Mouse (Mus musculus): ENCODE measurements around the gene Fzd4.
A peak's percentile ranks its signal among the peaks of the same experiment; 100 is the strongest.

Gene Fzd4

DNA sequence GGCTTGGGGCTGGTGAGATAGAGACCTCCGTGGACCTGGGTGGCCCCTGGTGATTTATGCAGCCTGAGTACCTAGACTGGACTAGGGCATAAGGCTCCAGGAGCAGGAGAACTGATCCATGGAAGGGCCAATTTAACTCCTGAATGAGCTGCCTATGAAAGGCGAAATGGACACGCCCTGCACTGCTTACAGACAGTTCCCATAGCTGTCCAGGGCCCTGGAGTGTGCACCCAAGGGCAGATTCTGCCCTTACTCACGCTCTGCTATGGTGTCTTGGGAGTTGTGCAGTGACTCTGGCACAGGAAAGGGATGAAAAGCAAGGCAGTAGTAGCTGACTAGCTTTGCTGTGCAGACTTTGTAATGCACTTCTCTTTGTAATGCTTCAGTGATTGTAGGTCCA, 6.1 kb downstream of the Fzd4 start:
- no peak for DNase-seq (ENCODE audit: low read depth, low spot score)
- H3K27me3 ChIP-seq (ENCODE audit: control insufficient read depth, insufficient read depth, low read length, poor library complexity, severe bottlenecking) = no peaks in the 10 kb centered on the region
- no peaks in the 10 kb centered on the region for H3K36me3 ChIP-seq (ENCODE audit: control insufficient read depth, insufficient read depth, low read length, poor library complexity, severe bottlenecking)

DNA sequence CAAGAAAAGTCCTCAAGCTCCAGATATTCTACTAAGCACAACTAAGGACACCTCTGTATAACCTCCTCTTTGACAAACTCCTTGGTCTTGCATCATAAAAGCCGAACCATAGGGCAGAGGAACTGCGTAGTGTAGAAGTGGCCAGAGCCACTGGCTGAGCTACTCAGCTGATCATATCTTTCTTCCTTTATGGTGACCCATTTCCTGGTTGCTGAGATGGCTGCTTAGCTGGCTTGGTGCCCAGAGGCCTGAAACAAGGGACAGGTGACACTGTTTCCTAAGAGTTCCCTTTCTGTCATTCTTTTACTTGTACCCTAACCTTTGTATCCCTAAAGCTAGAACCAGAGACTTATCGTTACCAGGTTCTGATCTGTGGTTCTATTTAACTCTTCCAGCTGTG, 7.2 kb downstream of the Fzd4 start:
- Histone ChIP-seq H3K36me3 (ENCODE audit: control insufficient read depth, insufficient read depth, low read length, poor library complexity, severe bottlenecking) (no peaks in the 10 kb centered on the region), H3K27me3 (ENCODE audit: control insufficient read depth, insufficient read depth, low read length, poor library complexity, severe bottlenecking) (no peaks in the 10 kb centered on the region)
- DNase-seq (ENCODE audit: low read depth, low spot score) = no peak

DNA sequence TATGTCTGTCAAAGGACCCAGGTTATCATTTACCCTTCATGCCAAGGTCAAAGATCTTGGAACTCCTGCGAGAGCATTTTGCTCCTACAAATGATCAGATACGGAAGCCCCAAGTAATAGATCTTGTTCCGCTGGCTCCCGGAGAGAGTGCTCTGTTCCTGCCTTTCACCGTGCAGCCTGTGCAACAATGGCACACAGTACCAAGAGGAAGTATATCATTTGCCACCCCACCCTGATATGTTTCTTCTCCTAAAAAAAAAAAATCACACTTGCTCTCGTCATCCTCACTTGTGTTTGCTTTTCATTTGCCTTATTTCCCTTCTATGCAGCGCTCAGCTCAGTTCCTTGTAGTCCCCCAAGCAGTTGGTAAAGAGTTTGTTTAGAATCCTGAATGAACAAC, 7.9 kb downstream of the Fzd4 start:
- H3K36me3 ChIP-seq (ENCODE audit: control insufficient read depth, insufficient read depth, low read length, poor library complexity, severe bottlenecking) = no peaks in the 10 kb centered on the region
- no peak for DNase-seq (ENCODE audit: low read depth, low spot score)
- no peaks in the 10 kb centered on the region for H3K27me3 ChIP-seq (ENCODE audit: control insufficient read depth, insufficient read depth, low read length, poor library complexity, severe bottlenecking)

DNA sequence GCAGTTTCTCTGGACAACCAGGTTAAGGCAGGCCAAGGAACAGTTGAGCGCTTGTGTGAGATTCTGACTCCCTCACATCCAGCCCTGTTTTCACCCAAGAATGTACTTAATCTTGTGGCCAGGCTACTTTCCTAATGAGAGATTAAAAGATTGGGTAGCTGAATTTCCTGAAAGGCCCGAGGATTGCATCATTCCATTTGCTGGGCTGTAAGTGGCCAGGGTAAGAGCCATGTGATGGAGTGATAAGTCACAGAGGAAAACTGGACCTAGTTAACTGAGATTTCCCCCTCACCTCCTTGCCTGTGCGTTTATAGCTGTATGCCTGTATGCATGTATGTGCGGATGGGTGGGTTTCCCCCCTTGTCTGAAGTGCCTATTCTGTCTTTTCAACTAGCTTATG, 11.9 kb downstream of the Fzd4 start:
- Histone ChIP-seq H3K27me3 (ENCODE audit: control insufficient read depth, insufficient read depth, low read length, poor library complexity, severe bottlenecking) (no peaks in the 10 kb centered on the region), H3K36me3 (ENCODE audit: control insufficient read depth, insufficient read depth, low read length, poor library complexity, severe bottlenecking) (no peaks in the 10 kb centered on the region)
- DNase-seq (ENCODE audit: low read depth, low spot score) = no peak

DNA sequence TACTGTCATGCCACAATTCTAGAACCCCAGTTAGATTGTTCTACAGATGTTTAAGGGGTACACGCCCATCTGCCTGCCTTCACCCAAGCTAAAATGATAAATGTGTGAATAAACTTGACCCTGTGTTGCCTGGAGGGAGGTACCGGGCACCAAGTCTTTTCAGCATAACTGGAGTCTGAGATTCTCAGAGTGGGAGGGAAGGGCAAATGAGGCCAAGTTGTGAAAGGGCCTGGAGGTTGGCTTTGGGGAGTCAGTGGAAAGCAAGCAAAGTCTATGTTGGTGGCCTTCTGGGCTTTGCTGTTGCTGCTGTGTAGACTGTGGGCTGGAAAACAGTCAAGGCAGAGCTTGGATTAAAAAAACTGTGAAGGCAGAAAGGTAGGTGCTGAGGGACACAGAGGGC, 13.6 kb downstream of the Fzd4 start:
- no peak for DNase-seq (ENCODE audit: low read depth, low spot score)
- no peaks in the 10 kb centered on the region for H3K27me3 ChIP-seq (ENCODE audit: control insufficient read depth, insufficient read depth, low read length, poor library complexity, severe bottlenecking)

DNA sequence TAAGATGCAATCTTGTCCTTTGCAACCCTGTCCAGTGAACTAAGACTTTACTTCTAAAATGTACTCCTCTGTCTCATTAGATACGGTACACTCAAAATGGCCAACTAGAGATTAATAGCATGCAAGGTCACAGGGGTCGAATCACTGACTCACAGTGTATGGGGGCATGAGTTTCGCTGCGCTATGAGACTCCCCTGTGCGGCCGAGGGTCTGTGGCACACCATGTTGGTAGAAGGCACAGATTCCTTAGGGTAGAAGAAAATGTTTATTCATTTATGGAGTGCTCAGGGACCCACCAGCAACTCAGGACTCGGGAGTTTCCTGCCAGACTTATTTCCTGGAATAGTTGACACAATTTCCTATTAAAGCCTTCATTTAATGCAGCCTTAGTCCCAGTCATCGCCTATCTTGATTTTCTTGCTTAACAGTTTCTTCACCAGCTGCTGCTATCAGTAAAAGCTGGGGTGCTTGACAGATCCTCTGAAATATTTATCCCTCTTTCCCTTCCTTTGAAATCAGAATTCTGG, 14.0 kb downstream of the Fzd4 start:
- no peak for DNase-seq (ENCODE audit: low read depth, low spot score)
- H3K27me3 ChIP-seq (ENCODE audit: control insufficient read depth, insufficient read depth, low read length, poor library complexity, severe bottlenecking) = no peaks in the 10 kb centered on the region
- H3K36me3 ChIP-seq (ENCODE audit: control insufficient read depth, insufficient read depth, low read length, poor library complexity, severe bottlenecking) = no peaks in the 10 kb centered on the region

More for the DNA sequence above, 13.6 kb downstream of the Fzd4 start:
- H3K36me3 ChIP-seq (ENCODE audit: control insufficient read depth, insufficient read depth, low read length, poor library complexity, severe bottlenecking) = no peaks in the 10 kb centered on the region

DNA sequence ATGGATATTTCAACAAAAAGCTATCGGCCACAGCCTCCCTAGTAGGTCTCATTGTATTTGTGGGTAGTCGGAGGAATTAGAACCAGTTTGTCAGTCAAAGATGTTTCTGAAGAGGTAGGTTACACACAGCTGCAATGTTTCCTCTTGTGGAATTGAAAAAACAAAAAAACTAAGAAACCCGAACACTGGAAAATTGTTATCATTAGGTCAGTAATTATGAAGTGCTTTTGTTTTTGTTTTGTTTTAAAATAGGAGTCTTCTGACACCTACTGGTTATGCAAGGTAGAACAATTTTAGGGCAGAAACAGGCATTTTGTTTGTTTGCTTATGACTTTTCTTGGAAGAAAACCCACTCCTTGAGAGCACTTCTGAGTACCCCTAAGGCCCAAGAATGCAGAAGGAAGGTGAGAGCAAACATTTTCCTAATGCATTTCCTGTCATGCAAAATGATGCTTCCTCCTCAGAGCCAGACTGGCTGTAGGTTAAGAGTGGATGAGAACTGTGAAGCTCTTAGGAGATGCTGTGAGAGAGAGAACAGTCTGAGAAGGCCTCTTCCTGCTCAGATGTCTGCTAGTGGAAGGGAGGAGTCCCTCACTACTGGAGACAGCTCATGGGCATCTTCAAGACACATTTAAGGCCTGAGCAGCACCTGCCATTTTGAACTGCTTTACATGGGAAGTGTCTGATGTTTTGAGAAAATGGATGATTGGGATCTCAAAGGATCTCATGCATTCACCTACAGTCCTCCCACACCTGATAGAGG, 14.9 kb downstream of the Fzd4 start:
- peak; percentile 53 for DNase-seq (ENCODE audit: low read depth, low spot score)
- H3K27me3 ChIP-seq (ENCODE audit: control insufficient read depth, insufficient read depth, low read length, poor library complexity, severe bottlenecking) = no peaks in the 10 kb centered on the region

DNA sequence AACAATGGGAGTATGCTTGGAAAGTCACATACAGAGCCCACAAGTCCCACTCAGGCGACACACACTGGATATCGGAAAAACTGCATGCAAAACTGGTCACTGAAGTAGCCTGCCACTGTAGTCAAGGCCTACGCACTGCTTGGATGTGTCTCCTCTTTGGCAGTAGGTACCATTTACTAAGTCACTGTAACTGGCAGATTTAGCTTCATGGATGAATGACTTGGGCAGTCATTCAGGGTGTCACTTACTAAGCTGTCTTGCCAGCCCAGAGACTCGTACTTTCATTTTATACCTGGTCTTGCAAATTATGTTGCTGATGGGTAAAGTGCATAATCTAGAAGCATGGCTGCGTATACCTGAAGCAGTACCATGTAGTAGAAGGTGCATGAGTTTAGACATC, 17.1 kb downstream of the Fzd4 start:
- no peaks in the 10 kb centered on the region for H3K27me3 ChIP-seq (ENCODE audit: control insufficient read depth, insufficient read depth, low read length, poor library complexity, severe bottlenecking)
- no peaks in the 10 kb centered on the region for H3K36me3 ChIP-seq (ENCODE audit: control insufficient read depth, insufficient read depth, low read length, poor library complexity, severe bottlenecking)
- DNase-seq (ENCODE audit: low read depth, low spot score) = no peak

More for the DNA sequence above, 14.9 kb downstream of the Fzd4 start:
- no peaks in the 10 kb centered on the region for H3K36me3 ChIP-seq (ENCODE audit: control insufficient read depth, insufficient read depth, low read length, poor library complexity, severe bottlenecking)

DNA sequence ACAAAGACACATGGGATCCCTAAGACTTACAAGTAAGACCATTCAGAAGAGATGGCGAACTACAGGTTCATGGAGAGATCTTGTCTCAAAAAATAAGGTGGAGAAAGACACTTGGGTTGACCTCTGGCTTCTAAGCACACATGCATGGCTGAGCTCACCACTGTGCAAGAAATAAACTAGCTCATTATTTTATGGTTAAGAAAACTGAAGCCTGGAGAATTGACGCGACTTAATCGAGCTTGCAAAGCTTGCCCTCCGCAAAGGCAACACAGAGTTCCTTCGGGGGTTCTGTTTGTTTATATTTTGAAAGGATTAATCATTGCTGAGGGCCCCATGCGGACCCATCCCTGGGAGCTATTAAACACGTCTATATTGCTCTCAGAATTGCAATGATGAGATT, 18.5 kb downstream of the Fzd4 start:
- H3K36me3 ChIP-seq (ENCODE audit: control insufficient read depth, insufficient read depth, low read length, poor library complexity, severe bottlenecking) = no peaks in the 10 kb centered on the region
- no peaks in the 10 kb centered on the region for H3K27me3 ChIP-seq (ENCODE audit: control insufficient read depth, insufficient read depth, low read length, poor library complexity, severe bottlenecking)
- DNase-seq (ENCODE audit: low read depth, low spot score) = no peak

DNA sequence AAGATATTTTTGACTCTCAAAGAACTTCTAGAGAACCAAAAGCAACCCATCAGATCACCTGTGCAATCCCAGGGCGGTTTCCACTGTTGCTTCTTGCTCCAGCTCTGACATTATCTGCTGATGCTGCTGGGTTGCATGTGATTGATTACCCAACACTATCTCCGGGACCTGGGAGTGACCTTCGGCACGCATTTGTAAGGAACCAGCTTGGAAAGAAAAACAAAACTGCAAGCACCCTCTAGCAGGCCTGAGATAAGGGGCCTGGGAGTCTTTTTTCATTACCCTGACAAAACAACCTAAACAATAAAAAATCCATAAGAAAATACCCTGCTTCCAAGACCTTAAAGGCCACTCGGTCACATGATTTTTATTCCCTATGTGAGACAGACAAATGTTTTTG, 19.0 kb downstream of the Fzd4 start:
- DNase-seq (ENCODE audit: low read depth, low spot score) = no peak
- no peaks in the 10 kb centered on the region for H3K27me3 ChIP-seq (ENCODE audit: control insufficient read depth, insufficient read depth, low read length, poor library complexity, severe bottlenecking)
- no peaks in the 10 kb centered on the region for H3K36me3 ChIP-seq (ENCODE audit: control insufficient read depth, insufficient read depth, low read length, poor library complexity, severe bottlenecking)

DNA sequence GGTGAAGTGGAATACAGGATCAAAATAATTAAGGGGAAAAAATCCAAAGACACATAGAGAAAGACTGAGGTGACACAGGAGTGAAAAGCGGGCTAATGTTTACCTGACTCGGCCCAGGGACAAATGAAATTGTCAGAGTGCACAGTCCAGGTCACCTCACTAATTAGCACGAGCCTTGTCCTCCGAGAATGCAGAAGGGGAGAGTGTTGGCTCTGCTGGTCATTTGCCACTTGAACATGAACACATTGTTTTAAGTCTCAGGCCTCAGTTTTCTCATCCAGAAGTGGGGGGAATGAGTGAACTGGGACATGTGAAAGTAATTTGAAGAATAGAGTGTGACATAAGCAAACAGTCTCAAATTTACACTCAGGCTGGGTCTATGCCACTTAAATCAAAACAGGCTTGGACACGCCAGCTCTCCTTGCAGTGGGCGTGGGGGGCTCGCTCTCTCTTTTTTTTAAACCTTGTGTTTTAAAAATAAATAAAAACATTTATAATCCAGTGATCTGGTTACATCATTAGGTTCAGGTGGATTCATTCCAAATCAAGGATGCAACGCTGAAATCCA, 19.6 kb downstream of the Fzd4 start:
- Histone ChIP-seq H3K27me3 (ENCODE audit: control insufficient read depth, insufficient read depth, low read length, poor library complexity, severe bottlenecking) (no peaks in the 10 kb centered on the region), H3K36me3 (ENCODE audit: control insufficient read depth, insufficient read depth, low read length, poor library complexity, severe bottlenecking) (no peaks in the 10 kb centered on the region)
- no peak for DNase-seq (ENCODE audit: low read depth, low spot score)

DNA sequence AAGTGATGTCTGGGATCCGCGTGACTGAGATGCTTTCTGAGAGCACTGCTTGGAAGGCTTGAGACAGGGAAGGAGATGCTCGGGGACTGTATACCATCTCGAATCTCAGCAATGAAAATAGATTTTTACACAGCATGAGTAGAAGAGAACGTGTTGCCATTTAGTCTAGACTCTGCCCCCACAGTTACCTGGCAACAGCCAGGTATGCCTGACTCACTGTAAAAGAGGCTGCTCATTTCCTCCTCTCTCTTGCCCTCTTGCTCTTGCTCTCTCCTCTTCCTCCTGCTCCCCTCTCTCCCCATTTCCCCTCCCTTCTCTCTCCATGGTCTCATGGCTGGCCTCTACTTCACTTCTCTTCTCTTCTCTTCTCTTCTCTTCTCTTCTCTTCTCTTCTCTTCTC, 20.5 kb downstream of the Fzd4 start:
- no peaks in the 10 kb centered on the region for H3K27me3 ChIP-seq (ENCODE audit: control insufficient read depth, insufficient read depth, low read length, poor library complexity, severe bottlenecking)
- H3K36me3 ChIP-seq (ENCODE audit: control insufficient read depth, insufficient read depth, low read length, poor library complexity, severe bottlenecking) = no peaks in the 10 kb centered on the region
- no peak for DNase-seq (ENCODE audit: low read depth, low spot score)

DNA sequence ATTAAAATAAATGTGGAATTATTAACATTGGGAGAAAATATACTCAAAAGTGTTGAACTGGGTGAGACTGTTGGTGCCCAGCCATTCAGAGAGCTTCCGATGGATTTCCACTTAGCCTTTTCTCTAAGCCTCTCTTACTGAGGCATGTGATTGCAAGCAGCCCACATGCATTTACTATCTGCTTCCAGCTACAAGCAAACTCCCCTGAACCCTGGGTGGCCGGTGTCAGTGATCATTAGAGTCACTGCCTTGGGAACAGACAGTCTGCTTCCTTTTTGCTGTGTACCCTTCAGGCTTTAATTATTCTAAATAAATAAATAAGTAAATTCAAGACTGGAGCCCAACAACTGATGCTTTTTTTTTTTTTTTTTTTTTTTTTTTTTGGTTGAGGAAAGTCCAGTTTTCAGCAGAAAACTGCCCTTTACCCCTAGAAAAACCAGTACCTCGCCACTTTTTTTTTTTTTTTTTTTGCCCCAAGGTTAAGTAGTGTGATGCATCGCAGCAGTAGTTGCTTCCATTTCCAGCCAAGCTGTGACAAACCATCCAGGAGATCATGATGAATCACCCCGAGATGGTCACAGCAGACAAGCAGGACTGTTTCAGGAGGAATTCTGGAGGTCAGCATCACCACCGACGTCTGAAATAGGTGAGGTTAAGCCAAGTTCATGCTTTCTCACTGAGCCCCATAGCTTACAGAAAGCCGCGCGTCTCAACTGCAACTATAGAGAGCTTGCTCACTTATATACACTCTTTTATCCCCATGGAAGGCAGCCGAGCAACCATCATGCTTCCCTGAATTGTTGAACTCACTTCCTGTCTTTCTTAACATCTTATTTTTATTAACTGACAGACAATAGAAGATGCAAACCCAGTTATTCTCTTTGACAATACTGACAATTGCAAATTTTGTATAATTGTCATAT, 21.9 kb downstream of the Fzd4 start:
- no peak for DNase-seq (ENCODE audit: low read depth, low spot score)
- no peaks in the 10 kb centered on the region for H3K27me3 ChIP-seq (ENCODE audit: control insufficient read depth, insufficient read depth, low read length, poor library complexity, severe bottlenecking)
- no peaks in the 10 kb centered on the region for H3K36me3 ChIP-seq (ENCODE audit: control insufficient read depth, insufficient read depth, low read length, poor library complexity, severe bottlenecking)

DNA sequence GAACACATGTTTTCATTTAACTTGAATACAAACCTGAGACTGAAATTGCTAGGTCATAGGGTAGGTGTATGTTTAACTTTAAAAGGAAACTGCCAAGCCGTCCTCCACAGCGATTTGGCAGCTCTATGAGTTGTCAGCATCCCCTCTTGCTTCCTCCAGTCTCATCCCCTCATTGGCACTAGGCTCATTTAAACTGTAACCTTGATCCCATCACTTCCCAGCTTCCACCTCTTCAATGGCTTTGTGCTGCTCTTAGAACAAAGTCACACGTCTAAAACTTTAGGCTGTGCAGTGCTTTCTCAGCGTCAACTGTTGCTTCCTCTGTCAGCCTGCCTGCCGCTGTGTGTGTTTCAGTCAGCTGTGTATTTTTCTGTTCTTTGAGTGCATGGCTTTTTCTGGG, 22.9 kb downstream of the Fzd4 start:
- Histone ChIP-seq H3K36me3 (ENCODE audit: control insufficient read depth, insufficient read depth, low read length, poor library complexity, severe bottlenecking) (no peaks in the 10 kb centered on the region), H3K27me3 (ENCODE audit: control insufficient read depth, insufficient read depth, low read length, poor library complexity, severe bottlenecking) (no peaks in the 10 kb centered on the region)
- no peak for DNase-seq (ENCODE audit: low read depth, low spot score)

DNA sequence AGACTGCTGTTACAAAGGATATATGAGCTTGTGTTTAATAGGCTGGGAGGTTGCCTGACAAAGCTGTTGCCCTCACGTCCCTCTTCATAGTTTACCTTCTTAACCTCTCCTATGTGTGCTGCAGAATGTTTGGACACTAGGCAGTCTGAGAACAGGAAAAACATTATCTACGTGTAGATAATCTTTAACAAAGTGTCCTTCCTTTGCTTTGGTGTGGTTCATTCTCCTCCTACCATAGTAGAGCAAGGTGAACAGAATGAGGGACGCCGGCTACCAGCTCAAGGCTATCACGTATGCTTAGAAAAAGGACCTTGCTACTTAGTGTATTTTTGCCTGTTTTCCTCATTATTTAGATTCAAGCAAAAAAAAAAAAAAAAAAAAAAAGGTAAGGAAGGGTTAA, 24.6 kb downstream of the Fzd4 start:
- DNase-seq (ENCODE audit: low read depth, low spot score) = no peak
- Histone ChIP-seq H3K36me3 (ENCODE audit: control insufficient read depth, insufficient read depth, low read length, poor library complexity, severe bottlenecking) (no peaks in the 10 kb centered on the region), H3K27me3 (ENCODE audit: control insufficient read depth, insufficient read depth, low read length, poor library complexity, severe bottlenecking) (no peaks in the 10 kb centered on the region)
